Mouse (Mus musculus) lung, postnatal 0 days (tissue): ENCODE data around the gene Pigt. TPM values are rescaled to one million over a fixed set of nuclear protein-coding genes. Genes with fewer than 3 reads are reported as not detected.
A peak's percentile ranks its signal among the peaks of the same experiment; 100 is the strongest.

ENCODE experiments used
- ATAC-seq: fragments of 200-750 bp; cut with Nextera tagmentation; 2 replicates; pipeline ENCODE4 v1.8.0; 2017; ENCODE audit warnings: moderate library complexity
- DNase-seq: peaks from one replicate; pipeline ENCODE4 v3.0.0-alpha.2; 2016; ENCODE audit warnings: low spot score
- H3K27ac ChIP-seq: fragments of 300-500 bp; sonication (generic); 2 replicates; pipeline ENCODE4 v1.5.1; 2014; ENCODE audit warnings: antibody characterized with exemption, mild to moderate bottlenecking, low read length, mixed read lengths
- H3K27me3 ChIP-seq: fragments of 300-500 bp; sonication (generic); replicated peaks from 2 replicates; pipeline ENCODE4 v1.6.1; 2014; ENCODE audit warnings: low read length, mixed read lengths; ENCODE audit not compliant: insufficient read depth
- H3K36me3 ChIP-seq: fragments of 300-500 bp; sonication (generic); 2 replicates; pipeline ENCODE4 v1.6.1; 2014; ENCODE audit warnings: low read length, mixed read lengths; ENCODE audit not compliant: insufficient read depth
- H3K4me1 ChIP-seq: fragments of 300-500 bp; sonication (generic); 2 replicates; pipeline ENCODE4 v1.6.1; 2014; ENCODE audit warnings: antibody characterized with exemption, low read depth, low read length, mixed read lengths; ENCODE audit not compliant: insufficient read depth
- H3K4me2 ChIP-seq: fragments of 300-500 bp; sonication (generic); replicated peaks from 2 replicates; pipeline ENCODE4 v1.6.1; 2014; ENCODE audit warnings: low read depth, mild to moderate bottlenecking, low read length, moderate library complexity, mixed read lengths
- H3K4me3 ChIP-seq: fragments of 300-500 bp; sonication (generic); 2 replicates; pipeline ENCODE4 v1.5.1; 2014; ENCODE audit warnings: low read depth, low read length
- H3K9ac ChIP-seq: fragments of 300-500 bp; sonication (generic); replicated peaks from 2 replicates; pipeline ENCODE4 v1.6.1; 2014; ENCODE audit warnings: low read depth, mild to moderate bottlenecking
- H3K9me3 ChIP-seq: fragments of 300-500 bp; sonication (generic); 2 replicates; pipeline ENCODE4 v1.6.1; 2016; ENCODE audit warnings: low read length, mixed read lengths
- CTCF ChIP-seq: IDR thresholded peaks from 2 replicates; pipeline ENCODE4 v1.5.1; 2016; ENCODE audit warnings: antibody characterized with exemption, mild to moderate bottlenecking
- EP300 ChIP-seq: IDR thresholded peaks from 2 replicates; pipeline ENCODE4 v1.6.1; 2016; ENCODE audit warnings: antibody characterized with exemption, mild to moderate bottlenecking, control low read depth
- WGBS: fragments of 180-500 bp; shearing (Covaris S2); extraction: QIAGEN DNeasy Blood & Tissue Kit; methylation state at CpG from one replicate; pipeline ENCODE4 v1.1.7; 2014; 5-methylcytosine and 5-hydroxymethylcytosine counted together
- polyA plus RNA-seq: library from polyadenylated mRNA; unstranded; fragments of >200 nt; fragmentation: Nextera tagmentation; extraction: Ambion mirVana; gene quantifications from 2 replicates; pipeline ENCODE4 v1.2.1, GENCODE M21; 2015

Gene Pigt
- polyA plus RNA-seq, 1 experiment from 2014 or later, result 54.8 TPM

DNA sequence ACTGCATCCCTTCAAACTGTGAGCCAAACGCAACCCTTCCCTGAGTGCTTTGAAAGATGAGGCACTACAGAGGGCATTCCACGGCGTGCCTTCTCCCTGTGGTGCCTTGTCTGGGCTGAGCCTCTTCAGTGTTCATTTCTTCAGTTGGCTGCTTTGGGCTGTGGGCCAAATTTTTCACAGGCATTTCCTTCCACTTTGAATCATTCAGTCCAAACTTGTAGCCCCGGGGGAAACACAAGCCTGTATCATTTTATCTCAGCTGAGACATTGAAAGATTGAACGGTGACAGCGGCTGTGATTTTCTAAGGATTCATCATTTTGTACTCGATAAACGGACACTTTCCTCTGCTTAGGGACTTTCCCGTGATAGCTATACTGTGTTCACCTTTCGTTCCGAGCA is 19.3 kb downstream of the Pigt start:
- Histone ChIP-seq H3K27me3 (no peaks in the 10 kb centered on the region), H3K9me3 (no peaks in the 10 kb centered on the region), H3K4me3 (no peak overlapping the region), H3K4me1 (no peaks in the 10 kb centered on the region), H3K36me3 (no peaks in the 10 kb centered on the region), H3K27ac (no peak overlapping the region), H3K4me2 (no peak overlapping the region), H3K9ac (no peak overlapping the region)
- DNase-seq, result no peak
- no peak for ATAC-seq
- 66% methylated on average over 11 of the region's 11 CpGs for WGBS
- TF ChIP-seq EP300, result no peak
- TF ChIP-seq CTCF, result no peak

DNA sequence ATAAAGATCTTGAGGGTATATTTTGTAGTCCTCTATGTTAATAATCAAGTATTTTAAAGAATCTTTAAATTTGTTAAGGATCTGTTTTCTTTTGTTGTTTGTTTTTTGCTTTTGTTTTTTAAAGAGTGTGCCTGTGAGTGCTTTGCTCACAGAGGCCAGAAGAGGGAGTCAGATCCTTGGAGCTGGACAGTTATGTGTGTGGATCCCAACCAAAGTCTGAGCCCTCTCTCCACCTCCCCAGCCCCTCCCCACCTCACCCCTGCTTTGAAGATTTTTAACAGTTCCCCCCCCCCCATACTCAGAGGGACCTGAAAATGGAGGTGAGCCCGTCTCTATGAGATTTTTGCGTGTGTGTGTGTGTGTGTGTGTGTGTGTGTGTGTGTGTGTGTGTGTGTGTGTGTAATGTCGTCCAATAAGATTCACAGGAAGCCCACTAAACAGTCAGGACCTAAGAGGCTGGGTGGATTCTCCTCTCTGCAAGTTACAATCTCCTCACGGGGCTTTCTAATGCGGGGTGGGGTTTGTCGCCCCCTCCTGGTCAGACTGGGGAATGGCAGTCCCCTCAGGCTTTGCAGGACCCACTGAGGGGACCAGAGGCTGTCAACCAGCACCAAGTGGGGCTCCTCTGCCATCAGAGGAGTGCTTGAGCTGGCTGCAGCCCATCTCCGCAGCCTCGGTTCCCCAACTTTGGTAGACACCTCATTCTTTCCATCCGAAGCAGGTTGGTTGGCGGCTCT is 20.3 kb downstream of the Pigt start:
- no peak overlapping the region for H3K27ac ChIP-seq
- no peaks in the 10 kb centered on the region for H3K4me1 ChIP-seq
- H3K27me3 ChIP-seq, result no peaks in the 10 kb centered on the region
- no peak overlapping the region for H3K4me2 ChIP-seq
- H3K4me3 ChIP-seq, result no peak overlapping the region
- 42% methylated on average over 7 of the region's 10 CpGs for WGBS
- DNase-seq (peak; percentile 82), ATAC-seq (peak; percentile 25; the same call in 1 of the 2 replicates)
- H3K9me3 ChIP-seq, result no peaks in the 10 kb centered on the region
- TF ChIP-seq EP300 (0 out of 2 replicates have a peak, but pooled peaks have one; percentile 5), CTCF (peak; percentile 93)
- no peak overlapping the region for H3K9ac ChIP-seq
- H3K36me3 ChIP-seq, result no peaks in the 10 kb centered on the region

DNA sequence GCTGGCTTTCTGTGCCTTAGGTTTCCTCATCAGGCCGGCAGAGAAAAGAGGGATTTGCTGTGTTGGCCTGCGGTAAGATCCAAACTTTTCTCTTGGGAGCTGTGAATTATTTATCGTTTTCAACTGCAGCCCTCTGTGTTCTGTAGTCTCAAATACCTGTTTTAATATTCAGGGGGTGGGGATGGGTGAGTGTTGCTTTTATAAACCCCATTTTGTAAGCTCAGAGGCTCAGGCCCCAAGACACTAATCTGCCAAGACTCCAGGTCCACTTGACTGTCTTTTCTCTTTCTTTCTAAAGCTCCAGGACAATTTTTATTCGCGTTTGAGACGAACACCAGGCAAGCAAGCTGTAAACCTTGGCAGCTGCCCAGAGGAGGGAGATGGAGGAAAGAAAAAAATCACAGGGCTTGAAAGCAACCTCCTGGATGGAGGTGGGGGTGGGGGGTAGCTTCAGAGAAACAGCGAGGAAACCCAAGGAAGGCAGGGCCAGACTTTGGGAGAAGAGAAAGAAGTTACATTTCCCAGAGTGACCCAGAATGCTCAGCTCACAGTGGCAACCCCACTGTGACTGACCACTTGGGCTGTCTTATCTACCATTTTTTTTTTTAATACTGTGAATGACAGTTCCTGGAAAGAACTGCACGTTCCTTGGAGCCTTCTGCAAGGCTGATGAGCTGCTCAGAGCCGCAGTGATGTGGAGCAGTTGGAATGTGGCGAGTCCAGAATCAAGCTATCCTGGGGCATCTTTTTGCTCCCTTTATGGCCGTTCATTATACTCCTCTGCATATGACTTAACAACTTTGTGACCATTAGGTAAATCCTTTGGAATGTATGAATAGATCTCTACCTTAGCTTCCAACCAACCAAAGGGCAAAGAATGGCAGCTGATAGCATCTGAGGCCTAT is 21.2 kb downstream of the Pigt start:
- no peaks in the 10 kb centered on the region for H3K36me3 ChIP-seq
- ATAC-seq (no peak), DNase-seq (no peak)
- H3K9ac ChIP-seq, result no peak overlapping the region
- H3K4me2 ChIP-seq, result no peak overlapping the region
- WGBS, result 46% methylated on average over 11 of the region's 11 CpGs
- no peak for TF ChIP-seq CTCF
- TF ChIP-seq EP300, result no peak
- H3K9me3 ChIP-seq, result no peaks in the 10 kb centered on the region
- H3K27ac ChIP-seq, result no peak overlapping the region
- H3K27me3 ChIP-seq, result no peaks in the 10 kb centered on the region
- H3K4me1 ChIP-seq, result no peaks in the 10 kb centered on the region
- no peak overlapping the region for H3K4me3 ChIP-seq

DNA sequence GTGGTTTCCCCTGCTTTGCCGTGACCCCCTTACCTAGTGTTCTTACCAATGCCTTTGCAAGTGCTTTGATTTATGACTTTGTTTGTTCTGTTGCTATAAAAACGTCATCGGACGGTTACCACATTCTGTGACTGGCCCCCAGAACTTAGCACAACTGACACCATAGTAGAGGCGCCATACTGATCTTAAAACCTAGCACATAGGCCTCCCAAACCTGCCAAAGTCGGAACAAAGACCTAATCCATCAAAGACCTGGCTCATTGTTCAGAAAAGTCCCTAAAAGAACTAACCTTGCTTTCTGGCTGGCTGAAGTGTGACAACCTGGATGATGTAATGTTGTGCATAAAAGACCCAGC is 21.8 kb downstream of the Pigt start:
- Histone ChIP-seq H3K27ac (no peak overlapping the region), H3K9ac (no peak overlapping the region), H3K9me3 (no peaks in the 10 kb centered on the region), H3K4me1 (no peaks in the 10 kb centered on the region), H3K4me3 (no peak overlapping the region), H3K36me3 (no peaks in the 10 kb centered on the region), H3K4me2 (no peak overlapping the region), H3K27me3 (no peaks in the 10 kb centered on the region)
- TF ChIP-seq EP300 (no peak), CTCF (no peak)
- DNase-seq, result no peak
- WGBS, result 75% methylated on average over 6 of the region's 6 CpGs
- no peak for ATAC-seq

DNA sequence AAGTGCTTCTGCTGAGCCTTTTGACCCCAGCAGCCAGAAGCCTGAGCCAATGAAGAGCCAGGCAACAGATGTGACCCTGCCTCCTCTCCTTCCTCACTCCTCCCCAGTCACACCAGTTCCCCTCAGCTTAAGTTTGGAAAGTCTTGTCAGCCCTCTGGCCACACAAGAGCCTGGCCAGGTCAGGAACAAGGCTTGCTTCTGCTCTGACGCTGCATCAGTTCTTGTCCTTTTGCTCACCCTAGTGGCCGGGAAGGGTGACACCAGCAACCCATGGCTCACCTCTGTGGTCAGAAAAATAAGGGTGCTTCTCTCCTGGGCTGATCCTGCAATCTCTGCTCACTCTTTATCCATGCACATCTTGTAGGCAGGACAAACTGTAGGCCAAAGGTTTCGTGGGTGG is 23.5 kb downstream of the Pigt start:
- DNase-seq (peak; percentile 89), ATAC-seq (peak; percentile 68)
- Histone ChIP-seq H3K36me3 (no peaks in the 10 kb centered on the region), H3K27me3 (no peaks in the 10 kb centered on the region), H3K27ac (no peak overlapping the region), H3K4me2 (no peak overlapping the region), H3K9me3 (no peaks in the 10 kb centered on the region), H3K4me3 (no peak overlapping the region), H3K9ac (no peak overlapping the region), H3K4me1 (no peaks in the 10 kb centered on the region)
- TF ChIP-seq EP300, result no peak
- peak; percentile 95 for TF ChIP-seq CTCF
- WGBS, result 10% methylated on average over 3 of the region's 3 CpGs

DNA sequence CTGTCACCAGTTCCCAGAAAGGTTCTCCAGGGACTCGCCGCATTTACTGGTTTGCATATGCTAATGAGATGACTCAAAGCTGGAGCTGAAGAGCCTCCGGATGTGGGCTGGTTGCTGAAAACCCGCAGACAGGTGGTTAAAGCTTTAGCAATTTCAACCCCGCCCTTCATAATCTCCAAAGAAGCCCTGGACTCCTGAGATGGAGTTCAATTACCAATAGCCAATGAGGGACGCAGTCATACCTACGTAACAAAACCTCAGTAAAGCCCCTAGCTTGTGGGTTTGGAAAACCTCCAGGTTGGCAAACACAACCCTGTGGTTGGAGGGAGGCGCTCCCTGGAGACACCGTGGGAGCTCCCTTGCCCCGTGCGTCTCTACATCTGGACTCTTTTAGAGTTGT is 24.5 kb downstream of the Pigt start:
- no peak overlapping the region for H3K9ac ChIP-seq
- no peak overlapping the region for H3K4me3 ChIP-seq
- peak; percentile 49 for ATAC-seq
- no peaks in the 10 kb centered on the region for H3K27me3 ChIP-seq
- no peaks in the 10 kb centered on the region for H3K4me1 ChIP-seq
- H3K27ac ChIP-seq, result 0 out of 2 replicates have a peak overlapping the region, but pooled peaks have one; percentile 54
- peak overlapping the region; percentile 23; the same call in 1 of the 2 replicates for H3K4me2 ChIP-seq
- peak; percentile 67 for DNase-seq
- H3K9me3 ChIP-seq, result no peaks in the 10 kb centered on the region
- WGBS, result 15% methylated on average over 11 of the region's 11 CpGs
- H3K36me3 ChIP-seq, result no peaks in the 10 kb centered on the region
- TF ChIP-seq EP300 (no peak), CTCF (no peak)
